Mouse (Mus musculus) MEL (cell line): Measurements from ENCODE around the gene Chd5.

Experiments used
- CHD2 ChIP-seq: IDR thresholded peaks from 2 replicates; pipeline ENCODE4 v1.6.1; 2011; ENCODE audit warnings: low read length, improper control_type of control experiment
- CTCF ChIP-seq, 3 experiments: IDR thresholded peaks in 2 of 3; conservative IDR thresholded peaks in 1 of 3; 2 replicates each; pipeline ENCODE4 v1.5.1; 2011 to 2012; ENCODE audit warnings: low read length in 3 of 3, low read depth in 2 of 3, mild to moderate bottlenecking in 2 of 3, improper control_type of control experiment in 1 of 3, inconsistent platforms in 1 of 3, mixed read lengths in 1 of 3, moderate library complexity in 1 of 3; ENCODE audit not compliant: control insufficient read depth in 1 of 3, insufficient read depth in 1 of 3, poor library complexity in 1 of 3, severe bottlenecking in 1 of 3
- EP300 ChIP-seq, 2 experiments: IDR thresholded peaks; 2 replicates each; pipeline ENCODE4 v1.6.1; 2011; ENCODE audit warnings: improper control_type of control experiment in 2 of 2, low read length in 2 of 2, low read depth in 1 of 2, mild to moderate bottlenecking in 1 of 2
- GATA1 ChIP-seq: IDR thresholded peaks from 2 replicates; pipeline ENCODE4 v1.6.1; 2011; ENCODE audit warnings: low read depth, low read length, improper control_type of control experiment
- MXI1 ChIP-seq: IDR thresholded peaks from 2 replicates; pipeline ENCODE4 v1.6.1; 2011; ENCODE audit warnings: mild to moderate bottlenecking, low read depth, low read length, improper control_type of control experiment
- POLR2A ChIP-seq, 2 experiments: IDR thresholded peaks; 2 replicates each; pipeline ENCODE4 v1.6.1; 2011 to 2012; ENCODE audit warnings: low read length in 2 of 2, mild to moderate bottlenecking in 2 of 2, control low read depth in 1 of 2, improper control_type of control experiment in 1 of 2, low read depth in 1 of 2, moderate library complexity in 1 of 2; ENCODE audit not compliant: control insufficient read depth in 1 of 2, insufficient read depth in 1 of 2, poor library complexity in 1 of 2
- POLR2AphosphoS2 ChIP-seq: IDR thresholded peaks from 2 replicates; pipeline ENCODE4 v1.6.1; 2011; ENCODE audit warnings: low read length, improper control_type of control experiment
- RAD21 ChIP-seq: IDR thresholded peaks from 2 replicates; pipeline ENCODE4 v1.6.1; 2011; ENCODE audit warnings: mild to moderate bottlenecking, low read depth, low read length, improper control_type of control experiment
- RCOR1 ChIP-seq: IDR thresholded peaks from 2 replicates; pipeline ENCODE4 v1.6.1; 2012; ENCODE audit warnings: low read depth, mild to moderate bottlenecking, inconsistent platforms, low read length, improper control_type of control experiment
- TBP ChIP-seq: IDR thresholded peaks from 2 replicates; pipeline ENCODE4 v1.8.0; 2011; ENCODE audit warnings: low read depth, low read length, improper control_type of control experiment
- UBTF ChIP-seq: IDR thresholded peaks from 2 replicates; pipeline ENCODE4 v1.6.1; 2012; ENCODE audit warnings: low read depth, mild to moderate bottlenecking, inconsistent platforms, low read length, improper control_type of control experiment, moderate library complexity, borderline replicate concordance; ENCODE audit not compliant: insufficient read depth
- ZMIZ1 ChIP-seq: IDR thresholded peaks from 2 replicates; pipeline ENCODE4 v1.6.1; 2012; ENCODE audit warnings: low read depth, mild to moderate bottlenecking, inconsistent platforms, low read length, improper control_type of control experiment, moderate library complexity

- TF ChIP-seq POLR2A (IDR thresholded peaks at IDR 0.05; ENCODE audit: control insufficient read depth in 1 of 2, insufficient read depth in 1 of 2, low read depth in 1 of 2, low read length in 2 of 2, poor library complexity in 1 of 2): no peak
- no peak for TF ChIP-seq CTCF (IDR thresholded peaks at IDR 0.05 in 2 of 3, conservative IDR thresholded peaks at IDR 0.05 in 1 of 3; ENCODE audit: control insufficient read depth in 1 of 3, insufficient read depth in 1 of 3, low read depth in 2 of 3, low read length in 3 of 3, poor library complexity in 1 of 3, severe bottlenecking in 1 of 3)
- TF ChIP-seq EP300 (IDR thresholded peaks at IDR 0.05; ENCODE audit: low read depth in 1 of 2, low read length in 2 of 2): no peak
- no peak for TF ChIP-seq MXI1
- no peak for TF ChIP-seq UBTF
- TF ChIP-seq POLR2AphosphoS2: no peak
- no peak for TF ChIP-seq RCOR1
- no peak for TF ChIP-seq CHD2
- no peak for TF ChIP-seq ZMIZ1
- no peak for TF ChIP-seq RAD21
- no peak for TF ChIP-seq GATA1
- TF ChIP-seq TBP: no peak
Observed at GRCm38 (mm10) chr4:152398926-152399325, 60.5 kb downstream of the Chd5 start.
